Mouse (Mus musculus) ovary, postnatal 10 days (tissue): ENCODE data around the gene Cntnap5b.
A peak's percentile ranks its signal among the peaks of the same experiment; 100 is the strongest.
"Not testable (repeated sequence)": the region's sequence is repeated elsewhere in the genome, so short reads cannot be mapped to it uniquely, and the experiment has no call there.

Experiments
- DNase-seq: peaks from one replicate; pipeline ENCODE4 v3.0.0; 2022; ENCODE audit warnings: low spot score

The Cntnap5b gene

GRCm38 (mm10) chr1:99772614-99773013 is at the start of gene Cntnap5b:
Gene Cntnap5b, plus strand, starts transcription at chr1:99772765.
- no peak for DNase-seq

- no peak for DNase-seq
Measured at GRCm38 (mm10) chr1:99759996-99760395, 12.6 kb upstream of the Cntnap5b start.

- peak; percentile 38 for DNase-seq
Measured at GRCm38 (mm10) chr1:99772183-99772582, 382 bp upstream of the Cntnap5b start.

- no peak for DNase-seq
Measured at GRCm38 (mm10) chr1:99774144-99774543, 1.6 kb downstream of the Cntnap5b start.

- DNase-seq: no peak
Measured at GRCm38 (mm10) chr1:99813334-99814110, 41.0 kb downstream of the Cntnap5b start.

GRCm38 (mm10) chr1:99872344-99872743 is 99.8 kb downstream of the Cntnap5b start:
- no peak for DNase-seq

GRCm38 (mm10) chr1:99907774-99908173 is 135.2 kb downstream of the Cntnap5b start:
- DNase-seq: no peak

GRCm38 (mm10) chr1:99943515-99943914 is 170.9 kb downstream of the Cntnap5b start:
- no peak for DNase-seq

- no peak for DNase-seq
Measured at GRCm38 (mm10) chr1:99959428-99959987, 186.9 kb downstream of the Cntnap5b start.

- no peak for DNase-seq
Measured at GRCm38 (mm10) chr1:99967300-99968089, 194.9 kb downstream of the Cntnap5b start.

- DNase-seq: no peak
Measured at GRCm38 (mm10) chr1:99970184-99971086, 197.9 kb downstream of the Cntnap5b start.

- not testable (repeated sequence) for DNase-seq
Measured at GRCm38 (mm10) chr1:100001226-100001625, 228.7 kb downstream of the Cntnap5b start.

- DNase-seq: no peak
Measured at GRCm38 (mm10) chr1:100006021-100006745, 233.6 kb downstream of the Cntnap5b start.

GRCm38 (mm10) chr1:100041808-100042207 is 269.2 kb downstream of the Cntnap5b start:
- no peak for DNase-seq

GRCm38 (mm10) chr1:100079812-100080211 is 307.2 kb downstream of the Cntnap5b start:
- DNase-seq: no peak

- no peak for DNase-seq
Measured at GRCm38 (mm10) chr1:100100516-100100915, 328.0 kb downstream of the Cntnap5b start.

- no peak for DNase-seq
Measured at GRCm38 (mm10) chr1:100101017-100101416, 328.5 kb downstream of the Cntnap5b start.

GRCm38 (mm10) chr1:100104343-100104742 is 331.8 kb downstream of the Cntnap5b start:
- DNase-seq: no peak

- no peak for DNase-seq
Measured at GRCm38 (mm10) chr1:100122410-100122935, 349.9 kb downstream of the Cntnap5b start.

- DNase-seq: no peak
Measured at GRCm38 (mm10) chr1:100163588-100164357, 391.2 kb downstream of the Cntnap5b start.
